Mouse (Mus musculus) lung, postnatal 36 days (tissue): ENCODE results near the gene Surf2.
"Not testable (repeated sequence)": the region's sequence is repeated elsewhere in the genome, so short reads cannot be mapped to it uniquely, and the experiment has no call there.

Experiments
- DNase-seq: peaks from one replicate; pipeline ENCODE4 v3.0.0; 2022; ENCODE audit warnings: mixed read lengths

Surf2 gene

GRCm38 (mm10) chr2:26915927-26916728 lies at the start of gene Surf2, which contains the start of gene Surf1:
Surf2 (plus strand) TSS chr2:26916367.
Surf1 (minus strand) TSS chr2:26916530.
- peak; percentile 87 for DNase-seq

- DNase-seq: no peak
These were observed 45.5 kb upstream of the Surf2 start for GRCm38 (mm10) chr2:26870666-26871065.

- DNase-seq: no peak
These were observed 37.6 kb upstream of the Surf2 start for GRCm38 (mm10) chr2:26878571-26878970.

- not testable (repeated sequence) for DNase-seq
These were observed 30.6 kb upstream of the Surf2 start for GRCm38 (mm10) chr2:26885541-26885940.

GRCm38 (mm10) chr2:26886170-26886569 lies 30.0 kb upstream of the Surf2 start:
- DNase-seq: not testable (repeated sequence)

- DNase-seq: no peak
These were observed 20.3 kb upstream of the Surf2 start for GRCm38 (mm10) chr2:26895898-26896297.

GRCm38 (mm10) chr2:26900731-26901130 lies 15.4 kb upstream of the Surf2 start:
- no peak for DNase-seq

- DNase-seq: no peak
These were observed 14.2 kb upstream of the Surf2 start for GRCm38 (mm10) chr2:26901834-26902400.

GRCm38 (mm10) chr2:26902467-26903220 lies 13.5 kb upstream of the Surf2 start, which contains the start of gene Surf6:
Surf6 (minus strand) TSS chr2:26902879.
- DNase-seq: peak; percentile 98

- DNase-seq: no peak
These were observed 12.9 kb upstream of the Surf2 start for GRCm38 (mm10) chr2:26903311-26903710.

GRCm38 (mm10) chr2:26905936-26906335 lies 10.2 kb upstream of the Surf2 start:
- DNase-seq: no peak

- DNase-seq: no peak
These were observed 9.7 kb upstream of the Surf2 start for GRCm38 (mm10) chr2:26906431-26906830.

- DNase-seq: peak; percentile 63
These were observed 9.1 kb upstream of the Surf2 start for GRCm38 (mm10) chr2:26907109-26907508.

GRCm38 (mm10) chr2:26908710-26909386 lies 7.3 kb upstream of the Surf2 start:
- no peak for DNase-seq

GRCm38 (mm10) chr2:26909387-26909784 lies 6.8 kb upstream of the Surf2 start:
- no peak for DNase-seq

GRCm38 (mm10) chr2:26910124-26910993 lies 5.8 kb upstream of the Surf2 start, which contains the start of the genes Med22 and Rpl7a:
Med22 (minus strand) TSS chr2:26910677.
Rpl7a (plus strand) TSS chr2:26910764.
- DNase-seq: peak; percentile 100

- peak; percentile 53 for DNase-seq
These were observed 5.0 kb upstream of the Surf2 start for GRCm38 (mm10) chr2:26910994-26911765.

- DNase-seq: no peak
These were observed 3.9 kb upstream of the Surf2 start for GRCm38 (mm10) chr2:26912253-26912770.

GRCm38 (mm10) chr2:26913416-26914147 lies 2.6 kb upstream of the Surf2 start:
- DNase-seq: no peak
